Mouse (Mus musculus) liver, embryonic 16.5 days (tissue): ENCODE measurements around the gene Chn1. TPM values are rescaled to one million over a fixed set of nuclear protein-coding genes. Genes with fewer than 3 reads are reported as not detected.

Source experiments
- ATAC-seq: fragments of 200-750 bp; cut with Nextera tagmentation; 2 replicates; pipeline ENCODE4 v1.8.0; 2017; ENCODE audit warnings: low read depth, mild to moderate bottlenecking, moderate number of reproducible peaks, moderate library complexity
- H3K27ac ChIP-seq: fragments of 300-500 bp; sonication (generic); 2 replicates; pipeline ENCODE4 v1.5.1; 2014; ENCODE audit warnings: mild to moderate bottlenecking, low read length
- H3K27me3 ChIP-seq: fragments of 300-500 bp; sonication (generic); 2 replicates; pipeline ENCODE4 v1.6.1; 2014; ENCODE audit warnings: low read depth, low read length, mixed read lengths; ENCODE audit not compliant: control insufficient read depth, insufficient read depth
- H3K36me3 ChIP-seq: fragments of 300-500 bp; sonication (generic); 2 replicates; pipeline ENCODE4 v1.6.1; 2014; ENCODE audit warnings: mild to moderate bottlenecking; ENCODE audit not compliant: control insufficient read depth, insufficient read depth
- H3K4me1 ChIP-seq: fragments of 300-500 bp; sonication (generic); 2 replicates; pipeline ENCODE4 v1.6.1; 2014; ENCODE audit warnings: low read depth, low read length, mixed read lengths; ENCODE audit not compliant: control insufficient read depth
- H3K4me2 ChIP-seq: fragments of 300-500 bp; sonication (generic); 2 replicates; pipeline ENCODE4 v1.6.1; 2014; ENCODE audit warnings: low read depth, low read length, mixed read lengths
- H3K4me3 ChIP-seq: fragments of 300-500 bp; sonication (generic); 2 replicates; pipeline ENCODE4 v1.5.1; 2014; ENCODE audit warnings: low read depth, mild to moderate bottlenecking, low read length
- H3K9ac ChIP-seq: fragments of 300-500 bp; sonication (generic); 2 replicates; pipeline ENCODE4 v1.6.1; 2014; ENCODE audit warnings: low read depth, low read length
- H3K9me3 ChIP-seq: fragments of 300-500 bp; sonication (generic); replicated peaks from 2 replicates; pipeline ENCODE4 v1.6.1; 2016; ENCODE audit warnings: low read length; ENCODE audit not compliant: control insufficient read depth
- WGBS: fragments of 180-500 bp; shearing (Covaris S2); extraction: QIAGEN DNeasy Blood & Tissue Kit; methylation state at CpG from one replicate; pipeline ENCODE4 v1.1.7; 2014; ENCODE audit not compliant: insufficient replicate concordance; 5-methylcytosine and 5-hydroxymethylcytosine counted together
- polyA plus RNA-seq: library from polyadenylated mRNA; unstranded; fragments of >200 nt; fragmentation: Nextera tagmentation; extraction: Ambion mirVana; gene quantifications from 2 replicates; pipeline ENCODE4 v1.2.1, GENCODE M21; 2015

Chn1 gene
- polyA plus RNA-seq, 1 experiment from 2014 or later = 0.33 TPM

GRCm38 (mm10) chr2:73596326-73596725, 178.8 kb downstream of the Chn1 start:
- Histone ChIP-seq H3K4me2 (0 out of 2 replicates have a peak overlapping the region, but pooled peaks have one; percentile 2), H3K27me3 (no peaks in the 10 kb centered on the region), H3K4me1 (no peaks in the 10 kb centered on the region), H3K4me3 (no peak overlapping the region), H3K27ac (no peak overlapping the region), H3K36me3 (no peaks in the 10 kb centered on the region), H3K9ac (no peak overlapping the region), H3K9me3 (no peaks in the 10 kb centered on the region)
- WGBS = 56% methylated on average over 5 of the region's 5 CpGs
- ATAC-seq = no peak

GRCm38 (mm10) chr2:73593101-73593439, 182.1 kb downstream of the Chn1 start:
- Histone ChIP-seq H3K36me3 (no peaks in the 10 kb centered on the region), H3K4me1 (no peaks in the 10 kb centered on the region), H3K9me3 (no peaks in the 10 kb centered on the region), H3K27me3 (no peaks in the 10 kb centered on the region), H3K4me2 (no peak overlapping the region), H3K27ac (no peak overlapping the region), H3K9ac (no peak overlapping the region), H3K4me3 (no peak overlapping the region)
- 57% methylated on average over 2 of the region's 2 CpGs for WGBS
- no peak for ATAC-seq

- H3K4me1 ChIP-seq = no peaks in the 10 kb centered on the region
- no peaks in the 10 kb centered on the region for H3K36me3 ChIP-seq
- 44% methylated on average over 14 of the region's 14 CpGs for WGBS
- no peak overlapping the region for H3K4me2 ChIP-seq
- H3K4me3 ChIP-seq = no peak overlapping the region
- no peaks in the 10 kb centered on the region for H3K27me3 ChIP-seq
- H3K27ac ChIP-seq = no peak overlapping the region
- H3K9ac ChIP-seq = no peak overlapping the region
- ATAC-seq = no peak
- no peaks in the 10 kb centered on the region for H3K9me3 ChIP-seq
These were observed 182.7 kb downstream of the Chn1 start for GRCm38 (mm10) chr2:73592231-73593100.

GRCm38 (mm10) chr2:73591246-73591645, 183.9 kb downstream of the Chn1 start:
- 57% methylated on average over 6 of the region's 6 CpGs for WGBS
- H3K27ac ChIP-seq = no peak overlapping the region
- H3K4me1 ChIP-seq = no peaks in the 10 kb centered on the region
- no peak for ATAC-seq
- H3K36me3 ChIP-seq = no peaks in the 10 kb centered on the region
- no peaks in the 10 kb centered on the region for H3K27me3 ChIP-seq
- H3K4me2 ChIP-seq = no peak overlapping the region
- H3K4me3 ChIP-seq = no peak overlapping the region
- H3K9me3 ChIP-seq = no peaks in the 10 kb centered on the region
- H3K9ac ChIP-seq = no peak overlapping the region

- Histone ChIP-seq H3K9ac (no peak overlapping the region), H3K4me1 (no peaks in the 10 kb centered on the region), H3K36me3 (no peaks in the 10 kb centered on the region), H3K4me3 (no peak overlapping the region), H3K27ac (no peak overlapping the region), H3K27me3 (no peaks in the 10 kb centered on the region), H3K4me2 (no peak overlapping the region), H3K9me3 (no peaks in the 10 kb centered on the region)
- WGBS = 10% methylated on average over 12 of the region's 12 CpGs
- no peak for ATAC-seq
These were observed 185.0 kb downstream of the Chn1 start for GRCm38 (mm10) chr2:73590106-73590505.

- 51% methylated on average over 2 of the region's 2 CpGs for WGBS
- Histone ChIP-seq H3K9me3 (no peaks in the 10 kb centered on the region), H3K36me3 (no peaks in the 10 kb centered on the region), H3K27me3 (no peaks in the 10 kb centered on the region), H3K4me2 (no peak overlapping the region), H3K9ac (no peak overlapping the region), H3K4me3 (no peak overlapping the region), H3K27ac (no peak overlapping the region), H3K4me1 (no peaks in the 10 kb centered on the region)
- no peak for ATAC-seq
These were observed 186.2 kb downstream of the Chn1 start for GRCm38 (mm10) chr2:73588951-73589350.

GRCm38 (mm10) chr2:73587109-73587506, 188.0 kb downstream of the Chn1 start:
- no peak overlapping the region for H3K9ac ChIP-seq
- no peaks in the 10 kb centered on the region for H3K36me3 ChIP-seq
- WGBS = 49% methylated on average over 4 of the region's 4 CpGs
- H3K27me3 ChIP-seq = no peaks in the 10 kb centered on the region
- H3K27ac ChIP-seq = no peak overlapping the region
- H3K9me3 ChIP-seq = no peaks in the 10 kb centered on the region
- no peak overlapping the region for H3K4me3 ChIP-seq
- ATAC-seq = no peak
- H3K4me2 ChIP-seq = no peak overlapping the region
- no peaks in the 10 kb centered on the region for H3K4me1 ChIP-seq

- no peak overlapping the region for H3K27ac ChIP-seq
- H3K27me3 ChIP-seq = no peaks in the 10 kb centered on the region
- ATAC-seq = no peak
- no peaks in the 10 kb centered on the region for H3K4me1 ChIP-seq
- no peaks in the 10 kb centered on the region for H3K36me3 ChIP-seq
- 51% methylated on average over 10 of the region's 10 CpGs for WGBS
- no peaks in the 10 kb centered on the region for H3K9me3 ChIP-seq
- H3K4me3 ChIP-seq = no peak overlapping the region
- H3K9ac ChIP-seq = no peak overlapping the region
- H3K4me2 ChIP-seq = no peak overlapping the region
These were observed 188.6 kb downstream of the Chn1 start for GRCm38 (mm10) chr2:73586392-73587108.

GRCm38 (mm10) chr2:73585347-73585831, 189.8 kb downstream of the Chn1 start:
- Histone ChIP-seq H3K36me3 (no peaks in the 10 kb centered on the region), H3K9me3 (no peaks in the 10 kb centered on the region), H3K4me3 (peak overlapping the region; percentile 51), H3K27me3 (no peaks in the 10 kb centered on the region), H3K4me2 (peak overlapping the region; percentile 71), H3K27ac (no peak overlapping the region), H3K4me1 (no peaks in the 10 kb centered on the region), H3K9ac (no peak overlapping the region)
- WGBS = 23% methylated on average over 12 of the region's 12 CpGs
- no peak for ATAC-seq
